Comparison of ENCODE assay signal across 18 mouse cellular contexts in the genomic region with DNA sequence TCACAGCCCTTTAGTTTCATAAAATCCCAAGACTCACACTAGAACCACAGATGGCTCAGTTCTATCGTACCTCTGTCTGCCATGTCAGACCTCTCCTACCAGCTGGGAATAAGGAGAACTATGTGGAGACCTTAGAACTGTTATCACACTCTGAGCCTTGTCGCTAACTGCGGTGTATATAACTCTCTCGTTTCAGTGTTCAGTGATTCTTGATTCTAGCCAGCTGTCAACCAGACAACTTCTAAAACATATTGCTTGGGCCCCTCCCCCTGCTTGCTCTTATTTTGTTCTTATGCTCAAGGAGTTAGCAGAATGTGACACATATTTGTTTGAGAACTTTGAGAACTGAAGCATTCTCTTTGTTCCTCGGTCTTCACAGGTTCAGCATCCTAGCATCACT.
"Had no signal": no experiment of that assay in that cellular context is flagged by ENCODE, and none has a peak within 500 bp of the region (broad histone marks: within the 10 kb centered on the region; RNA-seq: fewer than 3 reads in every experiment).

No protein-coding gene starts in this region.

- H3K9ac ChIP-seq: liver, embryonic 12.5 days; liver, embryonic 14.5 days; lung, embryonic 15.5 days; midbrain, embryonic 13.5 days; midbrain, embryonic 15.5 days; neural tube, embryonic 13.5 days; neural tube, embryonic 15.5 days had no signal

- H3K4me1 ChIP-seq: liver, embryonic 12.5 days; midbrain, embryonic 10.5 days; midbrain, embryonic 13.5 days; midbrain, embryonic 15.5 days; neural tube, embryonic 15.5 days had no signal

- H3K27ac ChIP-seq: liver, embryonic 12.5 days; liver, embryonic 14.5 days; lung, embryonic 15.5 days; midbrain, embryonic 10.5 days; midbrain, embryonic 13.5 days; midbrain, embryonic 15.5 days; neural tube, embryonic 13.5 days; neural tube, embryonic 15.5 days had no signal

- H3K9me3 ChIP-seq: liver, embryonic 12.5 days; lung, embryonic 15.5 days; midbrain, embryonic 10.5 days; midbrain, embryonic 13.5 days; midbrain, embryonic 15.5 days; neural tube, embryonic 13.5 days; neural tube, embryonic 15.5 days had no signal

- H3K4me3 ChIP-seq: liver, embryonic 12.5 days; lung, embryonic 15.5 days; midbrain, embryonic 10.5 days; midbrain, embryonic 13.5 days; midbrain, embryonic 15.5 days; myocyte; neural tube, embryonic 13.5 days; neural tube, embryonic 15.5 days had no signal

- ATAC-seq: liver, embryonic 12.5 days; midbrain, embryonic 13.5 days; midbrain, embryonic 15.5 days had no signal

- H3K4me2 ChIP-seq: liver, embryonic 12.5 days; lung, embryonic 15.5 days; midbrain, embryonic 13.5 days; midbrain, embryonic 15.5 days; neural tube, embryonic 13.5 days; neural tube, embryonic 15.5 days had no signal

- H3K36me3 ChIP-seq: liver, embryonic 12.5 days; lung, embryonic 15.5 days; midbrain, embryonic 10.5 days; midbrain, embryonic 13.5 days; midbrain, embryonic 15.5 days; neural tube, embryonic 13.5 days; neural tube, embryonic 15.5 days had no signal

- H3K27me3 ChIP-seq: liver, embryonic 12.5 days; lung, embryonic 15.5 days; midbrain, embryonic 13.5 days; midbrain, embryonic 15.5 days; neural tube, embryonic 13.5 days; neural tube, embryonic 15.5 days had no signal

- DNase-seq: lung, postnatal 4 days; retina, postnatal 1 day; right cerebral cortex, adult 18-20 months; right cerebral cortex, postnatal 25 days; right cerebral cortex, postnatal 4 days; spleen, adult 18-20 months; thymus, adult 18-20 months; thymus, postnatal 14 days; thymus, postnatal 36 days had no signal
